Mouse (Mus musculus) forebrain, embryonic 13.5 days (tissue): Measurements from ENCODE around the gene Ate1. TPM values are rescaled to one million over a fixed set of nuclear protein-coding genes. Genes with fewer than 3 reads are reported as not detected.
"Not testable (repeated sequence)": the region's sequence is repeated elsewhere in the genome, so short reads cannot be mapped to it uniquely, and the experiment has no call there.

ENCODE experiments used
- ATAC-seq: fragments of 200-750 bp; cut with Nextera tagmentation; 2 replicates; pipeline ENCODE4 v1.8.0; 2017
- H3K27ac ChIP-seq: fragments of 300-500 bp; sonication (generic); 2 replicates; pipeline ENCODE4 v1.5.1; 2015; ENCODE audit warnings: inconsistent platforms, mild to moderate bottlenecking, moderate library complexity
- H3K27me3 ChIP-seq: fragments of 300-500 bp; sonication (generic); 2 replicates; pipeline ENCODE4 v1.6.1; 2015; ENCODE audit warnings: mild to moderate bottlenecking, inconsistent platforms
- H3K36me3 ChIP-seq: fragments of 300-500 bp; sonication (generic); 2 replicates; pipeline ENCODE4 v1.6.1; 2015; ENCODE audit warnings: mild to moderate bottlenecking, inconsistent platforms; ENCODE audit not compliant: poor library complexity, severe bottlenecking
- H3K4me1 ChIP-seq: fragments of 300-500 bp; sonication (generic); 2 replicates; pipeline ENCODE4 v1.6.1; 2015; ENCODE audit warnings: inconsistent platforms
- H3K4me2 ChIP-seq: fragments of 300-500 bp; sonication (generic); 2 replicates; pipeline ENCODE4 v1.6.1; 2015; ENCODE audit warnings: inconsistent platforms, mild to moderate bottlenecking, moderate library complexity
- H3K4me3 ChIP-seq: fragments of 300-500 bp; sonication (generic); 2 replicates; pipeline ENCODE4 v1.5.1; 2015; ENCODE audit warnings: mild to moderate bottlenecking, inconsistent platforms
- H3K9ac ChIP-seq: fragments of 300-500 bp; sonication (generic); 2 replicates; pipeline ENCODE4 v1.6.1; 2015; ENCODE audit warnings: mild to moderate bottlenecking, inconsistent platforms
- H3K9me3 ChIP-seq: fragments of 300-500 bp; sonication (generic); replicated peaks from 2 replicates; pipeline ENCODE4 v1.6.1; 2016; ENCODE audit warnings: inconsistent platforms
- WGBS: fragments of 180-500 bp; shearing (Covaris S2); methylation state at CpG from one replicate; pipeline ENCODE4 v1.1.7; 2015; 5-methylcytosine and 5-hydroxymethylcytosine counted together
- polyA plus RNA-seq: library from polyadenylated mRNA; unstranded; fragments of >200 nt; fragmentation: Nextera tagmentation; extraction: Ambion mirVana; gene quantifications from 2 replicates; pipeline ENCODE4 v1.2.1, GENCODE M21; 2015

Ate1 gene
- polyA plus RNA-seq, 1 experiment from 2014 or later, result 82.0 TPM

DNA sequence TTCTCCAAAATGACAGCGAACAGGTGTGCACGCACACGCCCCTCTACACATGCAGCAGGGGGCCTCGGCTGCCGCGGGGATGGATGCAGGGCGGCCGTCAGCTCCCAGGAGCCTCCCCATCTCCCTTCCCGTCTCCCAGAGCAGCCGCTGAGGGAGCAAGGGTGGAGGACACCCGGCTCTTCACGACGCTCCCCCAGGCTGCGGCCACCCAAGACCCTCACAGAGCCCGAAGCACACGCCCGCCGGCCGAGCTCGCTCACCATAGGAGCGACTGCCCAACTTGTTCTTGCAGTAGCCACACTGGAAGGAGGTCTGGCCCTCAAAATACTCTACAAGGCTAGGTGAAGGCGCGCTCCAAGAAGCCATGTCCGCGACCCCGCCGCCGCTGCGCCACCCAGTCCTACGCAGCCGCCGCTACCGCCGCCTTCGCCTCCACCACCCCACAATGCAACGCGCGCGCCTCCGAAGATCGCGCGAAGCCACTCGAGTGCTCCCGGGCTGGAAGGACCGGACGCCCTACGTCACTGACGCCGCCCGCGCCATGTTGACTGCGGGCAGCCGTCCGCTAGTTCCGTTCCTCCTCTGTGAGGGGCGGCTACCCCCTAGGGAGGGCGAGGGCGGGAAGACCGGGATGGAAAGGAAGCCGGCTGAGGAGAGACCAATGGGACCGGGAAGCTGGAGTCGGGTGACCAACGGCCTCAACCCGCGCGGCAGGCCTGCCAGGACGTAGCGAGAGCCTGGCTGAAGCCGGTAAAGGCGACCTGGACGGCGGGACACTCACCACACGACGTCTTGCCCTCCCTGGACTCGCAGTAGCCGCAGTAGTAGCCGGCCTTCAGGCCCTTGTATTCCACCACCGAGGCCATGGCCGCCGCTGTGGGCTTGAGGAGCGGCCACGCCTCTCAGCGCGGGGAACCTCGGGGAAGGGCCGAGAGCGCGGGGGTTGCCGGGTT, 797 bp downstream of the Ate1 start:
- WGBS, result under 1% methylated on average over 88 of the region's 90 CpGs
- H3K27me3 ChIP-seq, result no peaks in the 10 kb centered on the region
- peak overlapping the region; percentile 94 for H3K27ac ChIP-seq
- H3K4me2 ChIP-seq, result peak overlapping the region; percentile 76
- no peaks in the 10 kb centered on the region for H3K9me3 ChIP-seq
- peak overlapping the region; percentile 82 for H3K4me3 ChIP-seq
- ATAC-seq, result peak; percentile 99
- H3K4me1 ChIP-seq, result peaks cover 22% of the 10 kb centered on the region
- H3K9ac ChIP-seq, result peak overlapping the region; percentile 94
- peaks cover 11% of the 10 kb centered on the region for H3K36me3 ChIP-seq

- Histone ChIP-seq H3K4me3 (peak overlapping the region; percentile 82), H3K4me2 (peak overlapping the region; percentile 76), H3K27me3 (no peaks in the 10 kb centered on the region), H3K9ac (peak overlapping the region; percentile 94), H3K27ac (peak overlapping the region; percentile 94; the same call in 1 of the 2 replicates), H3K36me3 (peaks cover 17% of the 10 kb centered on the region), H3K4me1 (peaks cover 22% of the 10 kb centered on the region), H3K9me3 (no peaks in the 10 kb centered on the region)
- ATAC-seq, result no peak
- WGBS, result 43% methylated on average over 26 of the region's 26 CpGs
These were observed 1.7 kb downstream of the Ate1 start for GRCm38 (mm10) chr7:130518213-130519095.

- WGBS, result 95% methylated on average over 5 of the region's 5 CpGs
- no peak overlapping the region for H3K9ac ChIP-seq
- no peak overlapping the region for H3K4me3 ChIP-seq
- no peaks in the 10 kb centered on the region for H3K27me3 ChIP-seq
- no peaks in the 10 kb centered on the region for H3K4me1 ChIP-seq
- no peak for ATAC-seq
- no peak overlapping the region for H3K27ac ChIP-seq
- no peak overlapping the region for H3K4me2 ChIP-seq
- H3K9me3 ChIP-seq, result no peaks in the 10 kb centered on the region
- H3K36me3 ChIP-seq, result peaks cover 72% of the 10 kb centered on the region
These were observed 9.9 kb downstream of the Ate1 start for GRCm38 (mm10) chr7:130510243-130510642.

DNA sequence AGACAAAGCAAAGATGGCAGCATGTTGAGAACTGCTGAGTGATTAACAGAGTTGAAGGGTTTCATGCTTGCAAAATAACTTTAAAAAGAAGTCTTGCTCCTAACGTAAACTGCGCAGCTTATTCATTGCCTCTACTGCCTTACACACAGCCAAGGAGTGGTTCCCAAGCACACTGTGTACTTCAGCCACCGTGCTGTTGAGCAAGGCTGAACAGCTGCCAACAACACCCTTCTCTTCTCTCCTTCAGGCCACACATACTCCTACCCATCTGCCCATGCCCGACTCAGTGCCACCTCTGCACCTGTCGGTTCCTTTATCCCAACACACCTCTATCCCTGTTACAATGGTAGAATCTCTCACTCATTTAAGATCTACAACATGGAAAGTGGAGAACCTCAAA, 17.2 kb downstream of the Ate1 start:
- ATAC-seq, result no peak
- 92% methylated on average over 5 of the region's 5 CpGs for WGBS

GRCm38 (mm10) chr7:130501499-130501898, 18.7 kb downstream of the Ate1 start:
- Histone ChIP-seq H3K27ac (no peak overlapping the region), H3K4me1 (no peaks in the 10 kb centered on the region), H3K36me3 (peaks cover 51% of the 10 kb centered on the region), H3K9me3 (no peaks in the 10 kb centered on the region), H3K9ac (no peak overlapping the region), H3K27me3 (no peaks in the 10 kb centered on the region), H3K4me2 (no peak overlapping the region), H3K4me3 (no peak overlapping the region)
- no peak for ATAC-seq
- 75% methylated on average over 1 of the region's 1 CpGs for WGBS

More for the DNA sequence above, 17.2 kb downstream of the Ate1 start:
- no peaks in the 10 kb centered on the region for H3K9me3 ChIP-seq
- no peak overlapping the region for H3K4me2 ChIP-seq
- H3K4me1 ChIP-seq, result no peaks in the 10 kb centered on the region
- H3K36me3 ChIP-seq, result peaks cover 64% of the 10 kb centered on the region
- no peak overlapping the region for H3K4me3 ChIP-seq
- no peak overlapping the region for H3K9ac ChIP-seq
- no peak overlapping the region for H3K27ac ChIP-seq
- no peaks in the 10 kb centered on the region for H3K27me3 ChIP-seq

GRCm38 (mm10) chr7:130493346-130493745, 26.8 kb downstream of the Ate1 start:
- ATAC-seq, result no peak
- 89% methylated on average over 3 of the region's 3 CpGs for WGBS
- no peak overlapping the region for H3K27ac ChIP-seq

DNA sequence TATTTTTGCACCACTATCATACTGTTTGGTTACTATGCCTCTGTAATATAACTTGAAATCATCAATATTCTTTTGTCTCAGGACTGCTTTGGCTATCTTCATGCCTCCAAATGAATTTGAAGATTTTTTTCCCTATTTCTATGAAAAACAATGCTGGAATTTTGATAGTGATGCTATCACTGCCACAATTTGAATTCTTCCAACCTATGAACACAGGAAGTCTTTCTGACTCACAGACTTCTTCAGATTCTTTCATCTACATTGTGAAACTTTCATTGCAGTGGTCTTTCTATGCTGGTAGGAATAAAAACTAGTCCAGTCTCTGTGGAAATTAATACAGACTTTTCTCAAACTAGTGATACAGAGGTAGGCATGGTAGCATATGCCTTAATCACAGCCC, 28.1 kb downstream of the Ate1 start:
- no peaks in the 10 kb centered on the region for H3K9me3 ChIP-seq
- no peak overlapping the region for H3K4me2 ChIP-seq
- no peak overlapping the region for H3K9ac ChIP-seq
- H3K4me3 ChIP-seq, result no peak overlapping the region
- no peak for ATAC-seq
- peaks cover 18% of the 10 kb centered on the region for H3K36me3 ChIP-seq
- H3K27me3 ChIP-seq, result no peaks in the 10 kb centered on the region
- H3K4me1 ChIP-seq, result peaks cover 11% of the 10 kb centered on the region; the same call in 1 of the 2 replicates
- H3K27ac ChIP-seq, result no peak overlapping the region

More at GRCm38 (mm10) chr7:130493346-130493745, 26.8 kb downstream of the Ate1 start:
- Histone ChIP-seq H3K9me3 (no peaks in the 10 kb centered on the region), H3K27me3 (no peaks in the 10 kb centered on the region), H3K9ac (no peak overlapping the region), H3K4me3 (no peak overlapping the region), H3K36me3 (peaks cover 11% of the 10 kb centered on the region), H3K4me1 (peaks cover 11% of the 10 kb centered on the region; the same call in 1 of the 2 replicates), H3K4me2 (no peak overlapping the region)

DNA sequence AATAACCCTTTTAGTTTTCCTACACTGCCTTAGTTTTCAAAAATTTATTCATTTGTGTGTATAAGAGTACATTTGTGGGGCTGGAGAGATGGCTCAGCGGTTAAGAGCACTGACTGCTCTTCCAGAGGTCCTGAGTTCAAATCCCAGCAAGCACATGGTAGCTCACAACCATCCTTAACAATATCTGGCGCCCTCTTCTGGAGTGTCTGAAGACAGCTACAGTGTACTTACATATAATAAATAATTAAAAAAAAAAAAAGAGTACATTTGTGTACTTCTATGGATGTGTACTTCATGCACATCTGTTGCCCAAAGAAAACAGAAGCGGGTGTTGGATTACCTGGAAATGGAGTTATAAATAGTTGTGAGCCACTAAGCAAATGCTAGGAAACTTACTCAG, 41.2 kb downstream of the Ate1 start:
- 93% methylated on average over 3 of the region's 3 CpGs for WGBS
- not testable (repeated sequence) for H3K9me3 ChIP-seq, H3K9ac ChIP-seq, H3K27ac ChIP-seq, H3K4me3 ChIP-seq, H3K4me2 ChIP-seq, H3K27me3 ChIP-seq, ATAC-seq, H3K4me1 ChIP-seq
- peaks cover 19% of the 10 kb centered on the region; the same call in 1 of the 2 replicates for H3K36me3 ChIP-seq

DNA sequence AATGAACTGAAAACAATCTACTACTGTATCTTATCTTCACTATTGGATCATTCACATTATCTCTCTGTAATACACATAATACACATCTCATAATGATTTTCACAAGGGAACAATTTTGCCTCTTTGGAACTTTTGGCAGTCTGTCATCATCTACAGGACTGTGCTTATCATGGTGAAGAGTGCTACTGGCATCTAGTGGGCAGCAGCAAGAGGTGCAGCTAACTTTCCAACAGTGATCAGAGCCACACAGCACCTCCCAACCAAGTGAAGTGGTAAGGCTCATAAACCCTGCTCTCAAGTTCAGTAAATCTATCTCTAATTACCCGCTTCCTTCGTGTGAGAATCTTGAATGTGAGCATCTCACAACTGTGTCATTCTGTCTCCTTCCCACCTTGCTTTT, 44.2 kb downstream of the Ate1 start:
- peaks cover 29% of the 10 kb centered on the region for H3K4me1 ChIP-seq
- H3K4me3 ChIP-seq, result no peak overlapping the region
- H3K27me3 ChIP-seq, result no peaks in the 10 kb centered on the region
- H3K27ac ChIP-seq, result no peak overlapping the region
- WGBS, result 27% methylated on average over 2 of the region's 2 CpGs
- peak; percentile 84 for ATAC-seq
- no peaks in the 10 kb centered on the region for H3K9me3 ChIP-seq
- H3K36me3 ChIP-seq, result peaks cover 15% of the 10 kb centered on the region; the same call in 1 of the 2 replicates
- H3K4me2 ChIP-seq, result no peak overlapping the region
- H3K9ac ChIP-seq, result no peak overlapping the region

GRCm38 (mm10) chr7:130473881-130474280, 46.3 kb downstream of the Ate1 start:
- ATAC-seq, result no peak
- no peaks in the 10 kb centered on the region for H3K9me3 ChIP-seq
- no peak overlapping the region for H3K4me3 ChIP-seq
- peak overlapping the region; percentile 66; the same call in 1 of the 2 replicates for H3K27ac ChIP-seq
- H3K4me2 ChIP-seq, result no peak overlapping the region
- peaks cover under 1% of the 10 kb centered on the region; the same call in 1 of the 2 replicates for H3K36me3 ChIP-seq
- H3K27me3 ChIP-seq, result no peaks in the 10 kb centered on the region
- 53% methylated on average over 3 of the region's 3 CpGs for WGBS
- H3K4me1 ChIP-seq, result peaks cover 44% of the 10 kb centered on the region
- H3K9ac ChIP-seq, result no peak overlapping the region

- H3K27me3 ChIP-seq, result no peaks in the 10 kb centered on the region
- H3K4me2 ChIP-seq, result no peak overlapping the region
- H3K4me1 ChIP-seq, result peaks cover 48% of the 10 kb centered on the region
- H3K9ac ChIP-seq, result no peak overlapping the region
- no peak overlapping the region for H3K27ac ChIP-seq
- H3K9me3 ChIP-seq, result no peaks in the 10 kb centered on the region
- H3K36me3 ChIP-seq, result no peaks in the 10 kb centered on the region
- no peak for ATAC-seq
- 7% methylated on average over 6 of the region's 6 CpGs for WGBS
- no peak overlapping the region for H3K4me3 ChIP-seq
These were observed 47.5 kb downstream of the Ate1 start for GRCm38 (mm10) chr7:130472683-130473082.

DNA sequence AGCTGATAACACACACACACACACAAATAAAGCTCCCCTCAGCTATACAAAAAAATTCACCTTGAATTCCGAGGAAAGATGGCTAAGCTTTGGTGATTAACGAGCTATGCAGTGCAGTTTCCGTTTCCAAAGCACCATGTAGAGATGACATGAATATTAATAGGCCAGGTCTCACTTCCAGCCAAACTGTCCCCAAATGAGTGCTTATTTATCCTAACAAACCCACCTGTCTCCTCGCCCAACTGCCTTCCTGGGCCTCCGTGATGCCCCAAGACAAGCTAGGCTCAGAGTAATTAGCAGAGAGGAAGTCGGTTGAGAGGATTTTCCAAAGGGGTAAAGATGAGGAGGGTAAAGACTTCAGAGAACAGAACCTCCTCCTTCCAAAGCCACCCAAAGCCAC, 49.1 kb downstream of the Ate1 start:
- no peak for ATAC-seq
- no peak overlapping the region for H3K4me3 ChIP-seq
- no peaks in the 10 kb centered on the region for H3K27me3 ChIP-seq
- peaks cover 48% of the 10 kb centered on the region for H3K4me1 ChIP-seq
- 8% methylated on average over 6 of the region's 6 CpGs for WGBS
- no peak overlapping the region for H3K9ac ChIP-seq
- peak overlapping the region; percentile 40 for H3K27ac ChIP-seq
- H3K4me2 ChIP-seq, result no peak overlapping the region
- H3K36me3 ChIP-seq, result peaks cover 1% of the 10 kb centered on the region; the same call in 1 of the 2 replicates
- no peaks in the 10 kb centered on the region for H3K9me3 ChIP-seq
